Mouse (Mus musculus) midbrain, embryonic 16.5 days (tissue): ENCODE results near the gene Elavl4. TPM values are rescaled to one million over a fixed set of nuclear protein-coding genes. Genes with fewer than 3 reads are reported as not detected.

Source experiments
- ATAC-seq: fragments of 200-750 bp; cut with Nextera tagmentation; 2 replicates; pipeline ENCODE4 v1.8.0; 2017; ENCODE audit warnings: moderate TSS enrichment
- H3K27ac ChIP-seq: fragments of 300-500 bp; sonication (generic); 2 replicates; pipeline ENCODE4 v1.5.1; 2014; ENCODE audit warnings: mild to moderate bottlenecking, low read length, mixed read lengths
- H3K27me3 ChIP-seq: fragments of 300-500 bp; sonication (generic); 2 replicates; pipeline ENCODE4 v1.6.1; 2014; ENCODE audit warnings: low read depth, low read length, mixed read lengths; ENCODE audit not compliant: control insufficient read depth, insufficient read depth
- H3K36me3 ChIP-seq: fragments of 300-500 bp; sonication (generic); 2 replicates; pipeline ENCODE4 v1.6.1; 2014; ENCODE audit warnings: mild to moderate bottlenecking, low read length, moderate library complexity, mixed read lengths; ENCODE audit not compliant: control insufficient read depth, insufficient read depth
- H3K4me1 ChIP-seq: fragments of 300-500 bp; sonication (generic); 2 replicates; pipeline ENCODE4 v1.6.1; 2014; ENCODE audit warnings: mild to moderate bottlenecking, low read length, mixed read lengths; ENCODE audit not compliant: control insufficient read depth, insufficient read depth
- H3K4me2 ChIP-seq: fragments of 300-500 bp; sonication (generic); 2 replicates; pipeline ENCODE4 v1.6.1; 2014; ENCODE audit warnings: mild to moderate bottlenecking, low read length, mixed read lengths
- H3K4me3 ChIP-seq: fragments of 300-500 bp; sonication (generic); 2 replicates; pipeline ENCODE4 v1.5.1; 2014; ENCODE audit warnings: low read depth, mild to moderate bottlenecking, low read length, moderate library complexity, mixed read lengths
- H3K9ac ChIP-seq: fragments of 300-500 bp; sonication (generic); 2 replicates; pipeline ENCODE4 v1.6.1; 2014; ENCODE audit warnings: low read depth, low read length, mixed read lengths
- H3K9me3 ChIP-seq: fragments of 300-500 bp; sonication (generic); replicated peaks from 2 replicates; pipeline ENCODE4 v1.6.1; 2014; ENCODE audit warnings: mild to moderate bottlenecking, low read length, mixed read lengths; ENCODE audit not compliant: control insufficient read depth, poor library complexity, severe bottlenecking
- WGBS: fragments of 180-500 bp; shearing (Covaris S2); extraction: QIAGEN DNeasy Blood & Tissue Kit; methylation state at CpG from one replicate; pipeline ENCODE4 v1.1.7; 2014; 5-methylcytosine and 5-hydroxymethylcytosine counted together
- polyA plus RNA-seq: library from polyadenylated mRNA; unstranded; fragments of >200 nt; fragmentation: Nextera tagmentation; extraction: Ambion mirVana; gene quantifications from 2 replicates; pipeline ENCODE4 v1.2.1, GENCODE M21; 2015

The Elavl4 gene
- polyA plus RNA-seq, 1 experiment from 2014 or later = 346 TPM

- Histone ChIP-seq H3K27ac (no peak overlapping the region), H3K4me3 (no peak overlapping the region), H3K4me1 (no peaks in the 10 kb centered on the region), H3K36me3 (peaks cover 14% of the 10 kb centered on the region), H3K9me3 (no peaks in the 10 kb centered on the region), H3K9ac (no peak overlapping the region), H3K4me2 (no peak overlapping the region), H3K27me3 (no peaks in the 10 kb centered on the region)
- no peak for ATAC-seq
Measured at GRCm38 (mm10) chr4:110242879-110243278, 108.8 kb downstream of the Elavl4 start.

DNA sequence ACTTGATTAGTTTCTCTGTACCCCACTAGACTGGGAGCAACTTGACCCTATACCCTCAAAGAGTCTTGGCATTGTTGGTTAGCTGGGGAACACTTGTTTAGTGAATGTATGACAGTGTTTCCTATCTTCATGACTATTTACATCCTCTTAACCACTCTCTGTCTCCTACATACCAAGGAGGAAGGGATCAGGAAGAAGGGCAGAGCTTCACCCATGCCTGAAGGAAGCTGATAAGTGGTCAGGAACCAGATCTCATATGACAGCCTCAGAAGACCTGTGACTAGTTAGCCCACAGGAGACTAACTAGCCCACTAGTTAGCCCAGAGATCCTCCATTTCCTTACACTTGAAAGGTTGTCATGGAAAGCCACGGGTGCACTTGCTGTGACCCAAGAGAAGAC, 117.2 kb downstream of the Elavl4 start:
- Histone ChIP-seq H3K4me2 (no peak overlapping the region), H3K4me1 (no peaks in the 10 kb centered on the region), H3K9me3 (no peaks in the 10 kb centered on the region), H3K4me3 (no peak overlapping the region), H3K9ac (no peak overlapping the region), H3K27me3 (no peaks in the 10 kb centered on the region), H3K36me3 (peaks cover 15% of the 10 kb centered on the region), H3K27ac (no peak overlapping the region)
- ATAC-seq = no peak
- 85% methylated on average over 1 of the region's 1 CpGs for WGBS

GRCm38 (mm10) chr4:110232327-110232726, 119.4 kb downstream of the Elavl4 start:
- Histone ChIP-seq H3K4me3 (no peak overlapping the region), H3K4me1 (0 out of 2 replicates have a peak, but pooled peaks cover under 1% of the 10 kb centered on the region), H3K27me3 (no peaks in the 10 kb centered on the region), H3K9ac (no peak overlapping the region), H3K27ac (no peak overlapping the region), H3K4me2 (no peak overlapping the region), H3K36me3 (peaks cover 11% of the 10 kb centered on the region), H3K9me3 (no peaks in the 10 kb centered on the region)
- no peak for ATAC-seq
- WGBS = 55% methylated on average over 3 of the region's 3 CpGs

DNA sequence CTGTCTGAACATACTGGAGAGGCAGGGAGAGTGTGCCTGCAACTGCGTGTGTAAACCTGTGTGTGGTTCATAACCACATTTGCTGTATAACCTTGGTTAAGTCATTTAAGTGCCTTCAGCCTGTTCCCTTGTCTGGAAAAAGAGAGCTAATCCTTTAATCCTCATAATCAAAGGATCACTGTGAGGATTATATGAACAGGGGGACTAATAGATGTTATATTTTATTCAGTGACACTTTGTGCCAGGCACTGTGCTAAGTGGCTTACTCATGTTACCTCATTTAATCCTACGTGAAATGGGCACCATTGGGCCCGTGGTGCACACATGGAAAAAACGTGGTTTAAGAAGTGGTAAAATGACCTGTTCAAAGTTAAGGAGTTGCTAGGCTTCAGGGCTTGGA, 119.9 kb downstream of the Elavl4 start:
- 0 out of 2 replicates have a peak, but pooled peaks cover 3% of the 10 kb centered on the region for H3K4me1 ChIP-seq
- no peak overlapping the region for H3K27ac ChIP-seq
- 43% methylated on average over 4 of the region's 4 CpGs for WGBS
- no peaks in the 10 kb centered on the region for H3K9me3 ChIP-seq
- H3K27me3 ChIP-seq = no peaks in the 10 kb centered on the region
- no peak overlapping the region for H3K4me3 ChIP-seq
- peaks cover 11% of the 10 kb centered on the region for H3K36me3 ChIP-seq
- ATAC-seq = no peak
- no peak overlapping the region for H3K4me2 ChIP-seq
- no peak overlapping the region for H3K9ac ChIP-seq

GRCm38 (mm10) chr4:110229652-110230051, 122.1 kb downstream of the Elavl4 start:
- H3K4me3 ChIP-seq = no peak overlapping the region
- 98% methylated on average over 1 of the region's 1 CpGs for WGBS
- no peak overlapping the region for H3K27ac ChIP-seq
- peaks cover 11% of the 10 kb centered on the region; the same call in 1 of the 2 replicates for H3K36me3 ChIP-seq
- no peak overlapping the region for H3K9ac ChIP-seq
- no peaks in the 10 kb centered on the region for H3K9me3 ChIP-seq
- peaks cover 3% of the 10 kb centered on the region; the same call in 1 of the 2 replicates for H3K4me1 ChIP-seq
- no peaks in the 10 kb centered on the region for H3K27me3 ChIP-seq
- no peak overlapping the region for H3K4me2 ChIP-seq
- no peak for ATAC-seq

- Histone ChIP-seq H3K27ac (no peak overlapping the region), H3K27me3 (no peaks in the 10 kb centered on the region), H3K9me3 (no peaks in the 10 kb centered on the region), H3K4me2 (no peak overlapping the region), H3K9ac (no peak overlapping the region), H3K36me3 (peaks cover 11% of the 10 kb centered on the region; the same call in 1 of the 2 replicates), H3K4me3 (no peak overlapping the region), H3K4me1 (peaks cover 3% of the 10 kb centered on the region; the same call in 1 of the 2 replicates)
- ATAC-seq = no peak
Measured at GRCm38 (mm10) chr4:110229238-110229637, 122.5 kb downstream of the Elavl4 start.

GRCm38 (mm10) chr4:110227621-110228031, 124.1 kb downstream of the Elavl4 start:
- WGBS = 66% methylated on average over 8 of the region's 8 CpGs
- H3K27me3 ChIP-seq = no peaks in the 10 kb centered on the region
- H3K9me3 ChIP-seq = no peaks in the 10 kb centered on the region
- ATAC-seq = no peak
- 0 out of 2 replicates have a peak, but pooled peaks cover 3% of the 10 kb centered on the region for H3K36me3 ChIP-seq
- no peak overlapping the region for H3K27ac ChIP-seq
- no peak overlapping the region for H3K9ac ChIP-seq
- peaks cover 3% of the 10 kb centered on the region; the same call in 1 of the 2 replicates for H3K4me1 ChIP-seq
- no peak overlapping the region for H3K4me3 ChIP-seq
- H3K4me2 ChIP-seq = no peak overlapping the region

- WGBS = 75% methylated on average over 10 of the region's 10 CpGs
- Histone ChIP-seq H3K36me3 (no peaks in the 10 kb centered on the region), H3K27ac (no peak overlapping the region), H3K4me2 (no peak overlapping the region), H3K9me3 (no peaks in the 10 kb centered on the region), H3K9ac (no peak overlapping the region), H3K4me3 (no peak overlapping the region), H3K27me3 (no peaks in the 10 kb centered on the region), H3K4me1 (peaks cover 3% of the 10 kb centered on the region)
- no peak for ATAC-seq
Measured at GRCm38 (mm10) chr4:110225492-110225891, 126.2 kb downstream of the Elavl4 start.

DNA sequence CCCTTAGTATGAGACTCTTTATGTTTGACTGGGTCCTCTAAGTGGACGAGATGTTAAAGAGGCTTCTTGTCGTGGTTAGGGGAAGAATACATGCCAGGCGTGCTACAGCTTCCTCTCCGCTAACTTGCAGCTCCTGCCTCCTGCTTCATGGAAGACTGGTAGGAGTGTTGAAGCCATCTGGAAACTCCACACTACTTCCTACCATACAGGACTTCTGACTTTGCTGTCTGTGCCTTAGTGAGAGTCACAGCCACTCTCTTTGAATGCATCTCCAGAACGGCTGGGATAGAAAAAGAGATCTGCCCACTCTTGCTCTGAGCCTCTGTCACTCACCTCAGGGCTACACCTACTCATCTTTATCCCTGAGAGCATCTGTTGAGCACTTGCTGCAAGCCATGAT, 132.9 kb downstream of the Elavl4 start:
- 86% methylated on average over 5 of the region's 5 CpGs for WGBS
- ATAC-seq = no peak
- peaks cover 10% of the 10 kb centered on the region for H3K36me3 ChIP-seq

More for the DNA sequence above, 132.9 kb downstream of the Elavl4 start:
- Histone ChIP-seq H3K27ac (no peak overlapping the region), H3K27me3 (no peaks in the 10 kb centered on the region), H3K9me3 (no peaks in the 10 kb centered on the region), H3K9ac (no peak overlapping the region), H3K4me1 (peaks cover 4% of the 10 kb centered on the region; the same call in 1 of the 2 replicates), H3K4me2 (no peak overlapping the region), H3K4me3 (no peak overlapping the region)
